Mouse (Mus musculus) kidney, adult 11 months (tissue): Measurements from ENCODE around the gene Ppil4.

Experiments used
- DNase-seq: peaks from one replicate; pipeline ENCODE4 v3.0.0; 2022

Ppil4 gene

DNA sequence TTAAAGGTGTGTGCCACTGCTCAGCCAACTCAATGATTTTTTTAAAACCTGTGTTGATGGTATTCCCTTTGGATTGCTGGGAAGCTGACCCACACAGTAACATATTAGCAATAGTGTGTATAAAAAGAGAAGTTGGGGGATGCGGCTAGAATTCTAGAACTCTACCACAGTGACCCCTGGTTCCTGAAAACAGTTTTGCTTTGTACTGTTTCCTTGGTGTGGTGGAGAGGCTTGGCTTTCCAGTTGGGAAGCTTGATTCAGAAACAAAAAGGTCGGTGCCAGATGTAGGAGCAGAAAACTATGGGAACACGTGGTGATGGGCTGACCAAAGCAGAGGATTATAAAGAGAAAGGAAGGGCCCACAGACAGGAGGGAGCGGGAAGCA is 32.6 kb downstream of the Ppil4 start:
- no peak for DNase-seq

DNA sequence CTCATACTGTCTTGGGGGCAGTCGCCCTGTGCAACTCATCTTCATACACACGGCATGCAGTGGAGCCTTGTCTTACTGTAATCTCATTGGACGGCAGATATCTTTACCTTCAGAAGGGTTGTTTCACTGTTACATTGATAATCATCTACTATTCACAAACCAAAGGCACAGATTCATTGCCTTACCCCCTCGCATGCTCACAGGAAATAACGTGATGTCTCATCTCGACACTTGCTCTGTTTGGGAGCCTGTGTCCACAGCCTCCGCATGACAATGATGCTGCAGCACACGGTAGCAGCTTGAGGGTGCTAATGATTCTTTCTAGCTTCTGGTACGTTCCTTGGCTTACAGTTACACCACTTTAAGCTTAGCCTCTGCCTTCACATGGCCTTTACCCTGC is 33.4 kb downstream of the Ppil4 start:
- DNase-seq, result no peak

DNA sequence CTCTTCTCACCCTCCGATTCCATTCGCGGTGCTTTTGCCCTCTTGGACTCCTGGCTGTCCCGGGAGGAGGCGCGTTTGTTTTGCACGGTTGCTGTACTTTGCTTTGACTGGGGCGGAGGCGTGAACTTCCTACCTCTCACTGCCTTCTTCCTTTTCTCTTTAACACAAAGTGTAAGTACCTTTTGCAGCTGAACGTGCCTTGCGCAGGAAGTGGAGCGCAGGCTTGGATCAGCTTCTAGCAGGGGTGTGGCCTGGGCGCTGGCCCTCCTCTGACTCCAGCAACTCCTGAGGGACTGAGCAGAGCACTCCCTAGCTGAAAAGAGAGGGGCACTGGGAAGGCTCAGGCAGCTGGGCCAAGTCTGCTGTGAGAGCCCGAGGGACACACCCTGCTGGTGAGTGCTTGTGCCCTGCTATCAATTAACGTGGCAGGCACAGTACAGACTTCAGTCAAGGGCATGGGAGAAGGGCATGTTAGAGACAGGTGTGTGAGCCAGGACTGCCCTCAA is 39.5 kb downstream of the Ppil4 start, which contains the start of gene Zc3h12d:
Gene Zc3h12d, plus strand, starts transcription at position 300 of the 506 bp plus-strand sequence.
- DNase-seq, result peak; percentile 77

DNA sequence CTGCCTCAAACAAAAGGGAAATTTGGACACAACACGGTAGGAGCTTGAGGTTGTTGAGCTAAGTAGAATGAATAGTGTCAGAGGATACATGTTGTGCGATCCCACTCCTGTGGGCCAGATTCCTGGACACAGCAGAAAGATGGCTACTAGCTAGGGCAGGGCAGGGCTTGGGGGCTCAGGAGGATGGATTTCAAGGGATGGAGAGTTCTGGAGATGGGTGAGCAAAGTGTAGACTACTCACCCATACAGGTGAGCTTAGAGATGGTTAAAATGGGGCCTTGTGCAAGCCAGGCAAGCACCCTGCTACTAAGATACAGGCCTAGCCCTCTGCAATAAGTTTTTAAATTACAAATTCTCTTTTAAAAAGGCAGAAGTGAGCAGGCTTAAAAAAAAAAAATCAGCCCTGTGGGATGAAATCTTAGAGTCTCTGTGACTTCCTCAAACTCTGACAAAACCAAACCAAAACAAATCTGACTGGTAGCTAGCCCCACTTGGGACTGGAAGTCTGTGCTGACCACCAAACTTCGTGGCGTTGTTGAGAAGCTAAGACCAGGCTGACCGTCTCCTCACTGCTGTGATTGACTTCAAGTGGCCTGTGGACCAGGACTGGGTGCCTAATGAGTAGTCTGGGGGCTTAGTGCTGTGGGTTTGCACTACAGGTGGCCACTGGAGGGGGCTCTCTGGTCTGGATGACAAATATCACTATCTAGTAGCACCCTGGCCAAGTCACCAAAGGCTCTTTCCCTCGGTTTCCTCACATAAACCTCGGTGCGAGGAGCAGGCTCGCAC is 40.9 kb downstream of the Ppil4 start:
- DNase-seq, result no peak

DNA sequence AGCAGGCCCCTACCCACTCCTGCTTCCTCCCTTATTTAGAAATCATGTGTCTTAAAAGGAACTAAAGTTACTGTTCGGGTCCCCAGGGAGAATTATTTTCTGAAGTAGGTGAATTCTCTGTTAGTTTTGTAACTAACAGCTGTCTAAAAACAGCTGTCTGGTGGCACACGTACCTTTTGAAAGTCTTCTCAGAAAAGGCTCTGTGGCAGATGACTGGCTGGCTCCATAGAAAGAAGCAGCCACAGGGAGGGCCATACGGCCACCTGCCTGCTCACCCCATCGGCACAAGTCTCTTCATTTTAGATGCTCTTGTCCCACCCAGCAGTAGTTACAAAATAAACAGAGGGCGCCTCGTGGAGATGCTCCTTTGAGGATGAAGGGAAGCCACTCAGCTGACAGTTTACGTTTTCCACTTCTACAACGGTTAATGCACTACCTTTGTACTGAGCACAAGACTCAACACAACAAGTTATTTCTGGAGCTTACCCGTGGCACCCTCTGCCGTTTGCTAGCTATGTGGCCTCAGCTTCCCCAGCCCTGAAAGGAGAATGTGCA is 42.1 kb downstream of the Ppil4 start:
- DNase-seq, result no peak

DNA sequence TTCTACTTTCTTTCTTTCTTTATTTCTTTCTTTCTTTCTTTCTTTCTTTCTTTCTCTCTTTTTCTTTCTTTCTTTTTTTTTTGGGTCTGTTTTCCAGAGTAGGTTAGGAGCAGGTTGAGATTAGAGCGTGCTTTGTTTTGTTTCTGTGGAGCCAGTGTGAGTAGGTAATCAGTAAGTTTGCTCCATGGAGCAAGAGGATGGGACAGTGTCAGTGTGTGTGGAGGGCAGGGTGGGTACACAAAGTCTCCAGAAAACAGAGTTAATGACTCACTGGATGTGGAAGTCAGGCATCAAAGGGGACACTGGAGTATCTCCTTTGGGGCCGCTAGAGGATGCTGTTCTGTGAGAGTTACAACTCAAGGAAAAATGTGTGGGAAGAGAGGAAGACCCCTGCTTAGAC is 44.2 kb downstream of the Ppil4 start:
- no peak for DNase-seq

DNA sequence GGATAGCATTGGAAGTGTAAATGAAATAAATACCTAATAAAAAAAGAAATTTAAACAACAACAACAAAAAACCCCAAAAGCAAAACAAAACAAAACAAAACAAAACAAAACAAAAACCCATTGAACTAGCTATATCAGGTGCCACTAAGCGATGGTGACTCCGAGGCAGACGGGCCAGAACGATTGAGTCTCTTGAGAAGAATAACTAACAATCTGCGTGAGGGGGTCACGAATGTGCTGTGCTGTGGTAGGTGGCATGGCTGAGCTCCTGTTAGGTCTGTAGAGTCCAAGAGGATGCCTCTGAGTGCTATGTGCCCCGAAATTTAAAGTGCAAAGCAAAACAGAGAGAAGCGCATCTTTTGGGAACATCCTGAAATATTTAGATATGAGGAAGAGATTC is 44.8 kb downstream of the Ppil4 start:
- no peak for DNase-seq

DNA sequence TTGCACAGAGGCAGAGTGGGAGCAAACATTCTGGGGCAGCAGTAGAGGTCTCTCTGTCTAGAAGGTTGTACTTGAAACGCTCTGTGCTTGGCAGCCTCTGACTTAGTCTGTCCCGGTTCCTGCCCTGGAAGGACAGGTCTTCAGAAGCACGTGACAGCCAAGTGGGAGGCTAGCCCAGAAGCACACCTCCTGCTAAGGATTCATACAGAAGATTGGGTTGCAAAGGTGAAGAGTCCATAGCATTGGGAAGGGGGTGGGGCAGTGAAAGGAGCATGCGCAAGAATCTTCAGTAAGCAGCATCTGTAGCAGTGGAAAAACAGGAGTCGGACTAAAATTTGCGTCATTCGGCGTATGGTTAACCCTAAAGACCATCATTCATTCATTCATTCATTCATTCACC is 45.3 kb downstream of the Ppil4 start:
- DNase-seq, result no peak

DNA sequence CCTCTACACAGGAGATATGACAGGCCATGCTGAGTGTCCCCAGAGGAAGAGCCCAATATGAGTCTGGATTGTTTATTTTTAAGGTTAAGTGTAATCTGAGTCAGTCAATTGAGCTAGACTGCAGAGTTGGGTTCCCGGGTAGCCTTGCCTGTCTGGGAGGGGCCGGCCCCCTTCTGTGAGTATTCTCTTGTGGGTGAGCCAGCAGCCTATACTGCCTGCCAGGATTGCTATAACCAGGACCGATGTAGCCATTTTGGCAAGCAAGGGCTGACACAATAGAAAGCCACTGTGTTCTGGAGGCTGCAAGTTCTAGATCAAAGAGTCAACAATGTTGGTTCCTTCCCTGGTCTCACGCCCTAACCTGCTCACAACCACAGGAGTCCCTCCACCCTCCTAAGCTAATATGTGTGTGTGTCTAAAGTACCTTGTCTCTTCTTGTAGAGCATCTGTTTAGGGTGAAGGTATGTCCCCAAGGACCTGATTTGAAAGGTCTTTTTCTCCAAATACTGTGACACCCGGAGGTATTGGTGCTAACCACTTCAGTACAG is 46.3 kb downstream of the Ppil4 start:
- no peak for DNase-seq

DNA sequence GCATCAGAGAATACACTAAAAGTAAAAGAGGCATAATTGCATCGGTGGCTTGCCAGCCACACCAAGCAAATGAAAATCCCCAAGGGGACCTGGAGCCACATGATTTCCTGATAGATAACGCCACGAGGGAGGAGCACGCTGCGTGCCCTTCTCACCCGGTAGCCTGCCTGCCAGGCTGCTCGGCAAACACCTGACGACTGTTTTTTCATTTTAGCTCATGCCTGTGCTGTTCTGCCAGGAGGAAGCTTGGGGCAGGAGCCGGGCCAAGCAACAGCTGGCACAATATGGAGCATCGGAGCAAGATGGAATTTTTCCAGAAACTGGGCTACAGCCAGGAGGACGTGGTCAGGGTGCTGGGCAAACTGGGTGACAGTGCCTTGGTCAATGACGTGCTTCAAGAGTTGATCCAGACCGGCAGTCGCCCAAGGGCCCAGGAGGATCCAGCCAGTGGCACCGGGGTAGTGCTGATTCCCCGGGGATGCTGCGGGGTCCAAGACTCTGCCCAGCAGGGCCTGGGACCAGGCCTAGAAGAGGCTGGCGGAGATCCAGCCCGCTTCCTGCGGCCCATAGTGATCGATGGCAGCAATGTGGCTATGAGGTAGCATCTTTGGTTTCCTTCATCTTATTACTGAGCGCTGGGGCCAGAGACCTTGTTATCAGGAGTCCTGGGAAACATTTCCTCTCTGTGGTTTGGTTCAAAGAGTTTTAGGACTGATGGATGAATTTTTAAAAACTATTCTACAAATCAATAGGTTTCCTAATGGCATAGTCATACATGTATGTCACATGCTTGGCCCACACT is 47.1 kb downstream of the Ppil4 start:
- no peak for DNase-seq

DNA sequence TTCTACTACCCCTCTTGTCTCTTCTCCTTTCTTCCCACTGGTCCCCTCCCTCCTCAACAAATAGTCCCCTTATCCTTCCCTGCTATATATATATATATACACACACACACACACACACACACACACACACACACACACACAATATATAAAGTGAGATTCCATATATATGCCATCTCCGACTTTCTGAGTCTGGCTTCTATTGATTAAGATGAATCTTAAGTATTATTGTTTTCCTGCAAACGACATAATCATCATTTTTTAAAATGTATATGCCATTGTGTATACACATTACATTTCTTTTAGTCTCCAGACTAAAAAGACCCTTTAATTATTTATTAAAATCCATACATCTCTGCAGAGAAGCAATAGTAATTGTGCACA is 47.7 kb downstream of the Ppil4 start:
- DNase-seq, result no peak

DNA sequence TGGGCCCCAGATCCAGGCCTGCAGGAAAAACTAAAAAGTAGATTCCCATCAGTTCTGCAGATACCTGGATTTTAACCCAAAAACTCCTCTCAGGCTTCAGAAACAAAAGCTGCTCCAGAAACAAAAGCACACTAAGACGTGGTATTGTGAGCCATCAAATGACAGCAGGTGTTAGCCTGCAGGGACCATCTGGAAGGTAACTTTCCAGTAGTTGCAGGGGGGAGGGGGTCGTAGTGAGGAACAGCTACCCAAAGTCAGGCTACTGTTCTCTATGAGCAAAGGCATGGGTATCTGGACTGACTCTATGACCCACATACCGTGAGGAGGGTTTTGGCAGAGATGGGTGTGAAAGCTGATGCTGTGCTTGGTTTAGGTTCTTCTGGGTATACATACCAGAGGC is 48.1 kb downstream of the Ppil4 start:
- no peak for DNase-seq

DNA sequence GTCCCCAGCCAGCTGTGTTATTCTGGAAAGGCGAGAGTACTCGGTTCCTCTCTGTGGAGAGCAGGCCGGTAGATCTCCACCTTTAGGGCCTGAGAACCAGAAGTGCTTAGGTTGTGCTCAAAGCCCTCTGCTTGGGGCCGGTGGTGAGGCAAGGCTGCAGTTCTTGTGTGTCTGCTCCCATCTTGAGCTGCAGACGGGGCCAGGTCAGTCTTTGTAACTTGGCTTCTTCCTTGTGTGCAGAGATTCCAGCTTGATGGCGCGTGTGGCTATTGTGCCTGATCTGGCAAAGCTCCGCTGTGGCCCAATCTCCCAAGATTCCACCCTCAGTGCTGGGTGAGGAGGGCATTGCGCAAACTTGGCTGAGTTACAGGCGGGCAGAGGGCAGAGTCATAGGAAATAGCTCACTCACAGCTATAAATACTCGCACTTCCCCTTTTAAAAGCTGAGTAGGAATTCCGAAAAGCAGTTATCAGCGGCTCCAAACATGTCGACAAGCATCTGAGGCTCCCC is 48.9 kb downstream of the Ppil4 start:
- DNase-seq, result peak; percentile 72

DNA sequence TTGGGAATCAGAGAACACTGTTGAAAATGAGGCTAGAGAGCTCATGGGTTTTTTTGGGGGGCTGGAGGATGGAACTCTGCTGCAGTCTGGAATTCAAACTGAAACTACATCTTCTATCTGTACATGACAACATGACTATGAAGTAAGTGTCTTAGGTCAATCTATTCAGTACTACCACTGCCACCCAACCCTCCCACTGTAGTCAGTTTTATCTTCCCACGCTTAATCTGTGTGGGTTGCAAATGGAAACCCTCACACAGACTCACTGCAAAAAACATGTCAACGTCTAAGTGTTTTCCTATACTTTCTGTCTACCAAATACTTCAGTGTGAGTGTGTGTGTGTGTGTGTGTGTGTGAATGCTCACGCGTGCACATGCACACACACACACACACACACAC is 50.5 kb downstream of the Ppil4 start:
- no peak for DNase-seq

DNA sequence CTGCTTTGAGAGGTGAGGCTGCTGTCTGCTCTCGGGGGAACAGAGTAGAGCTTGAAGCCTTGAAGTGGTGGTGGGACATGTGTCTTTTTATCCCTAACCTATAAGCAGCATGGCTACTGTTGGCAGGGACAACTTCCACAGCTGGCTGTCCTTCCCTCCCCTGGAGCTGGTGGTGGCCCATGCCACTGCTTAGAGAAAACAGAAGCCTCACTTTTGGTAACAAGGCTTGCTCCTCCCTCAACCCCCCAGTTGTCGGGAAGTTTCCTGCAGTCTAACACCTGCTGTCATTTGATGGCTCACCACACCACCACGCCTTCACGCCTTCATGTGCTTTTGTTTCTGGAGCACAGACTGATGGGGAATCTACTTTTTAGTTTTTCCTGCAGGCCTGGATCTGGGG is 51.5 kb downstream of the Ppil4 start:
- DNase-seq, result no peak

DNA sequence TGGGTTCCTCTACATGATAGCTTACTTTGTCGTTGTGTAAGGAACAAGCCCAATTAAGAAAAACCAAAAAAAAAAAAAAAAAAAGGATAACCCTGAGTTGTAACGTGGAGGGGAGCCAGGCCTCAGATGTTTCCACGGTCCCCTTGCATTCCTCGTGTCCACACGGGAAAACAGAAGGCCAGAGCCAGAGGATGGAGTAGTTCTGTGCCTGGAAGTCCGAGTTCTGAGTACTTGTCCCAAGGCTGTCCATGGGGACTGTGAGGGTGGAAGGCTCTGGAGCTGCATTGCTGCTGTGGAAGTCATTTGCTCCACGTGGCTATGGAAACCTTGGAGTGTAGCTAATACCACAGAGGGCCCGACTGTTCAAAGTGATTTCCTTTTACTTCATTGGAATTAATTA is 52.4 kb downstream of the Ppil4 start:
- no peak for DNase-seq

DNA sequence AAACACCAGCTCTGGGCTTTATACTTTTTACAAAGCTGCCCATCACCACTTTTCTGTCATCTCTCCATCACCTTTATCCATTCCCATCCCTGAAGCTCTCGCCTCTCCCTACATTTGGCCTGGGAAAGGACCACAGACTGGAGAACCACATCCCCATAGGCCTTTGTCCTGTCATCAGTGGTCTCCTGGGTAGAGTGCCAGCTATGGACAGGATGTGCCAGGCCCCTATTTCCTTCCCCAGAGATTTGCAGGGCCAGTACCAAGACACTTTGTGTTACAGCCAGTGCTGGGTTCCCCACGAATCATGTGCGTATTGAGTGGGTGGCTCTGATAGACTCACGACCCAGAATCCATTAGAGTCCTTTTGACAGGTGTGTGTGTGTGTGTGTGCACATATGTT is 53.3 kb downstream of the Ppil4 start:
- DNase-seq, result no peak

DNA sequence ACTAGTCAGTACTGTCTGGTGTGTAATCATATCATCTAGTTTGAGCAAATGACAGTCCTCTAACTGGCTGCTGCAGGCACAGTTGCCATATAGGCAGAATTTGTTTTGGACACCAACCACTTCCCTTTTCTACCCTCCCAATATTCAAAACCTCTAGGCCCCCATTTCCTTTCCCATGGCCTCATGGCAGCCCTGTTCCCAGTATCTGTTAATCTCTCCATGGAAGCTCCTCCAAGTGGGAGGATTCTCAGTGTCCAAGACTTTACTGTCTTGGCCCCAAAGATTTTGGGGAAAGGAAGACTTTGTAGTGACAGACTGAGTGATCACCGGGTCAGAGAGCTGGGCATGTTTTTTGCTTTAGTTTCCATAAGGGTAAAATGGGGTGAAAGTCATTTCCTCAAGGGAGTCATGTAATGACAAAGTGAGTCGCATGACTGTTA is 54.5 kb downstream of the Ppil4 start:
- DNase-seq, result no peak

DNA sequence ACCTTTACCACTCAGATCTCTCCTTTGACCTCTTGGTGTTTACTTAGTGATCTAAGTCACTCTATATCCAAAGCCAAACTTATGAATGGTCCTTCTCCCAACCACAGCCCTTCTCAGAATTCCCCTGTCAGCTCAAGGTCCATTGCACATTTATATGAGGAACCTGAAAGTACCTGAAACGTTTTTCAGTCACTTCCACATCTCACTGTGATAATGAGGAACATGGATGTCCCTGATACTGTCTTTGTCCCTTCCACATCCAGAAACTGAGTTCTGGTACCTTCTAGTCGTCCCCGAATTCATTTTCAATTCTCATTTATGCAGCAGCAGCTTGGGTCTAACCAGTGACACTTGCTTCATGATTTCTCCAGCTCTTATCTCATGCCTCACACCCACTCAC is 59.2 kb downstream of the Ppil4 start:
- DNase-seq, result no peak

DNA sequence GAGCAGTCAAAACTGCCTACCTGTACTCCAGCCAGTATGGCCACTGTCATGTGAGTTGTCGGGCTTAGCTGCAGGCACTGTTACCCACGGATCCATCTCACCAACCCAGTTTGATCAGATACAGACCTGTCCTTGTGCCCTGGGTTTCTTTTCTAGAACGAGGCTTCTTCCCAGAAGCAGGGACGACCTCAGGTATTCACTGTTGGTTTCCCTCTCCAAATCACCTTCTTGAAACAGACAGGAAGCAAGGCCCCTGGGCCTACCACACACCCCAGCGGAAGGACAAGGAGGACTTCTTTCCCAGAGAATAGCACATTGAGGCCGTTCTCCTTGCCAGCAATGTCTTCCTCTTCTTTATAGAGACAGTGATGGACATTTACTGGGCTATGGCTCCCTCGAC is 67.8 kb downstream of the Ppil4 start:
- DNase-seq, result no peak

DNA sequence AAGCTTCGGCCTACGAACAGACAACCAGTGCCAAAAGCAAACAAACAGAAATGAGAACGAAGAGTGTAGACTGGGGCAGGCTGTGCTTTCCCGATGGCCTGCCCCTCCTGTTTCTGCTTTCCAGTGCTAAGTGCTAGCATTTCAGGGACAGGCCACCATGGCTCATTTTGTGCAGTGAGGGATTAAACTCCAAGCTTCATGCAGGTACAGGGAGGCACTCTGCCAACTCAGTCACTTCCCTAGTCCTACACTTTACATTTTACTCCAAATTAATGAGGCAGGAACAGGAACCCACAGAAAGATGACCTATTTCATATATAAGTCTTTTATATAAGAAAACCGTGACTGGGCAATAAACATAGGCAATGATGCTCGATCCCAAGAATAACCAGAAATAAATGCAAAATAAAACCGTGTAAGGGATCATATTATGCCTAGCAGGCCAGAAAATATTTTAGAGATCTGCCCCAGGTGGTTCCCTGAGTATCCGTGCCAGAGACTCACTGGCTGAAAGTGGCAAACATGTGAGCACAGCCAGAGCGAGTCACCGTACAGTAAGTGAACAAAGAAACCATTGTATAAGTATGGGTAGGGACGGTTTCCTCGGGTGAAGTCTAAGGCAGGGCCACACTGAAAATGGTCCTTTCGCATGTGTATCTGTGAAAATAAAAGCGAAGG is 68.7 kb downstream of the Ppil4 start:
- DNase-seq, result no peak

DNA sequence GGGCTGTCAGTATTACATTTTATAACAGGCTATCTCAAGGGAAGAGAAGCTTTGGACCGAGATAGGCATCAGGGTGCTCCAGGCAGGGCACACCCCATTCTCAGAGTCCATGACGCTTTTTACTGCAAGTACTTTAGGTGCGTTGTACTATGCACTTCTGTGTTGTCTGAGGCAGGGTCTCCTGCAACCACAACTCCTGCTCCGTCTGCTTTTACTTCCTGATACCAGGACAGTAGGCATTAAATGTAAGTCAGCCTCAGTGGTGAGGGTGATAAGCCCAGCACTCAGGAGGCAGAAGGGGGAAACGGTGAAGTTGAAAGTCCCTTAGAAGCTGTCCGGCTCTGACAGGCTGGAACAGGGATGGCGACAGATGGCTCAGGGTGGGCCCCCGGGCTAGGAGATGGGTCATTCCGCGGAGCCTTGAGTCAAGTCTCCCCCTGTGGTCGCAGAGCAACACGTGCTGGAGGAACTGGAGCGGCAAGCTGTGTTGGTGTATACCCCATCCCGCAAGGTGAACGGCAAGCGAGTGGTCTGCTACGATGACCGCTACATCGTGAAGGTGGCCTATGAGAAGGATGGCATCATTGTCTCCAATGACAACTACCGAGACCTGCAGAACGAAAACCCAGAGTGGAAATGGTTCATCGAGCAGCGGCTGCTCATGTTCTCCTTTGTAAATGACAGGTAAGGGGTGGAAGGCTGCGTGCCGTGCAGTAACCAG is 69.4 kb downstream of the Ppil4 start:
- no peak for DNase-seq
